Mouse (Mus musculus) spleen, adult 12 weeks (tissue): ENCODE results near the gene Emsy.
A peak's percentile ranks its signal among the peaks of the same experiment; 100 is the strongest.

Source experiments
- DNase-seq: peaks from one replicate; pipeline ENCODE4 v3.0.0; 2022; ENCODE audit warnings: low spot score

The Emsy gene

GRCm38 (mm10) chr7:98656531-98657221 is at the start of gene Emsy:
TSS of gene Emsy (minus strand) at chr7:98656783.
- peak; percentile 88 for DNase-seq

GRCm38 (mm10) chr7:98704276-98704675 is 47.7 kb upstream of the Emsy start:
- DNase-seq: no peak

- peak; percentile 29 for DNase-seq
Observed at GRCm38 (mm10) chr7:98703365-98703881, 46.8 kb upstream of the Emsy start.

GRCm38 (mm10) chr7:98702283-98703240 is 46.0 kb upstream of the Emsy start, which contains the start of gene Thap12:
TSS of gene Thap12 (plus strand) at chr7:98703103.
- peak; percentile 98 for DNase-seq

GRCm38 (mm10) chr7:98701771-98702170 is 45.2 kb upstream of the Emsy start:
- no peak for DNase-seq

GRCm38 (mm10) chr7:98698590-98698989 is 42.0 kb upstream of the Emsy start:
- DNase-seq: no peak

GRCm38 (mm10) chr7:98698041-98698440 is 41.5 kb upstream of the Emsy start:
- DNase-seq: no peak

- no peak for DNase-seq
Observed at GRCm38 (mm10) chr7:98697496-98697895, 40.9 kb upstream of the Emsy start.

- peak; percentile 17 for DNase-seq
Observed at GRCm38 (mm10) chr7:98694046-98694445, 37.5 kb upstream of the Emsy start.

GRCm38 (mm10) chr7:98692761-98693546 is 36.4 kb upstream of the Emsy start:
- DNase-seq: no peak

- no peak for DNase-seq
Observed at GRCm38 (mm10) chr7:98690831-98691230, 34.2 kb upstream of the Emsy start.

- DNase-seq: no peak
Observed at GRCm38 (mm10) chr7:98690126-98690525, 33.5 kb upstream of the Emsy start.

GRCm38 (mm10) chr7:98685895-98686294 is 29.3 kb upstream of the Emsy start:
- no peak for DNase-seq

- DNase-seq: no peak
Observed at GRCm38 (mm10) chr7:98682821-98683220, 26.2 kb upstream of the Emsy start.

- DNase-seq: no peak
Observed at GRCm38 (mm10) chr7:98680691-98681090, 24.1 kb upstream of the Emsy start.

- DNase-seq: no peak
Observed at GRCm38 (mm10) chr7:98678441-98678840, 21.9 kb upstream of the Emsy start.

- DNase-seq: no peak
Observed at GRCm38 (mm10) chr7:98677511-98677910, 20.9 kb upstream of the Emsy start.

GRCm38 (mm10) chr7:98674344-98674743 is 17.8 kb upstream of the Emsy start:
- DNase-seq: no peak

GRCm38 (mm10) chr7:98672241-98672955 is 15.8 kb upstream of the Emsy start:
- no peak for DNase-seq

- DNase-seq: no peak
Observed at GRCm38 (mm10) chr7:98671416-98671815, 14.8 kb upstream of the Emsy start.

- no peak for DNase-seq
Observed at GRCm38 (mm10) chr7:98670831-98671230, 14.2 kb upstream of the Emsy start.
